Mouse (Mus musculus) E14TG2a.4 (cell line): ENCODE results near the gene Fhod1.

ENCODE experiments used
- CTCF ChIP-seq: conservative IDR thresholded peaks from 2 replicates; pipeline ENCODE4 v1.5.1; 2014; ENCODE audit warnings: low read length
- NANOG ChIP-seq: IDR thresholded peaks from 2 replicates; pipeline ENCODE4 v1.6.1; 2014; ENCODE audit warnings: borderline replicate concordance, low read length, mixed read lengths

DNA sequence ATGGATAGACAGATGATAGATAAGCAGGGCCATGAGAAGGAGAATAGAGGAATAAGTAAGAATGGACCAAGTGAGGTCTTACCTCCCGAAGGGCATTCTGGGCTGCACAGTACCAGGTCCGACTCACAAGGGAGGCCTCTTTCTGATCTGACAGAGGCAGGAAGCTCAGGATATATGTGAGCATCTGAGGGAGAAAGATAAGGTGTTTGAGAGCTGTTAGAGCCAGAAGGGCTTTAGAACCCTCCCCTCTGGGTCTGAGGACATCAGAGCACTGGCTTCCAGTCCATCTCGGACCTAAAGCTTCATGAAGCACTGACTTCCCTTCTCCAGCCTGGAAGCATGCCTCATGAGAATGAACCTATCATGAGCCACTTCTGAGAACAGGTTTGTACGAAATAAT, 24.6 kb downstream of the Fhod1 start:
- no peak for TF ChIP-seq CTCF
- TF ChIP-seq NANOG, result no peak
